Mouse (Mus musculus) hindbrain, embryonic 10.5 days (tissue): ENCODE data around the gene 4933434E20Rik. TPM values are rescaled to one million over a fixed set of nuclear protein-coding genes. Genes with fewer than 3 reads are reported as not detected.

Experiments
- DNase-seq: peaks from one replicate; pipeline ENCODE4 v3.0.0-alpha.2; 2017; ENCODE audit warnings: low spot score
- H3K27ac ChIP-seq: fragments of 300-500 bp; sonication (generic); 2 replicates; pipeline ENCODE4 v1.5.1; 2016; ENCODE audit warnings: mild to moderate bottlenecking, moderate library complexity
- H3K27me3 ChIP-seq: fragments of 300-500 bp; sonication (generic); 2 replicates; pipeline ENCODE4 v1.6.1; 2016; ENCODE audit warnings: mild to moderate bottlenecking; ENCODE audit not compliant: poor library complexity, insufficient read depth, severe bottlenecking
- H3K36me3 ChIP-seq: fragments of 300-500 bp; sonication (generic); 2 replicates; pipeline ENCODE4 v1.6.1; 2016; ENCODE audit warnings: mild to moderate bottlenecking, moderate library complexity
- H3K4me1 ChIP-seq: fragments of 300-500 bp; sonication (generic); replicated peaks from 2 replicates; pipeline ENCODE4 v1.6.1; 2016; ENCODE audit warnings: mild to moderate bottlenecking
- H3K4me3 ChIP-seq: fragments of 300-500 bp; sonication (generic); 2 replicates; pipeline ENCODE4 v1.5.1; 2016; ENCODE audit warnings: mild to moderate bottlenecking, moderate library complexity
- H3K9me3 ChIP-seq: fragments of 300-500 bp; sonication (generic); 2 replicates; pipeline ENCODE4 v1.6.1; 2016; ENCODE audit warnings: mild to moderate bottlenecking, moderate library complexity
- WGBS: fragments of 180-500 bp; shearing (Covaris S2); methylation state at CpG from one replicate; pipeline ENCODE4 v1.1.7; 2016; 5-methylcytosine and 5-hydroxymethylcytosine counted together
- polyA plus RNA-seq: library from polyadenylated mRNA; unstranded; fragments of >200 nt; fragmentation: Nextera tagmentation; extraction: Ambion mirVana; gene quantifications from 2 replicates; pipeline ENCODE4 v1.2.1, GENCODE M21; 2016

Gene 4933434E20Rik
- 219 and 222 TPM in 2 replicates for polyA plus RNA-seq

DNA sequence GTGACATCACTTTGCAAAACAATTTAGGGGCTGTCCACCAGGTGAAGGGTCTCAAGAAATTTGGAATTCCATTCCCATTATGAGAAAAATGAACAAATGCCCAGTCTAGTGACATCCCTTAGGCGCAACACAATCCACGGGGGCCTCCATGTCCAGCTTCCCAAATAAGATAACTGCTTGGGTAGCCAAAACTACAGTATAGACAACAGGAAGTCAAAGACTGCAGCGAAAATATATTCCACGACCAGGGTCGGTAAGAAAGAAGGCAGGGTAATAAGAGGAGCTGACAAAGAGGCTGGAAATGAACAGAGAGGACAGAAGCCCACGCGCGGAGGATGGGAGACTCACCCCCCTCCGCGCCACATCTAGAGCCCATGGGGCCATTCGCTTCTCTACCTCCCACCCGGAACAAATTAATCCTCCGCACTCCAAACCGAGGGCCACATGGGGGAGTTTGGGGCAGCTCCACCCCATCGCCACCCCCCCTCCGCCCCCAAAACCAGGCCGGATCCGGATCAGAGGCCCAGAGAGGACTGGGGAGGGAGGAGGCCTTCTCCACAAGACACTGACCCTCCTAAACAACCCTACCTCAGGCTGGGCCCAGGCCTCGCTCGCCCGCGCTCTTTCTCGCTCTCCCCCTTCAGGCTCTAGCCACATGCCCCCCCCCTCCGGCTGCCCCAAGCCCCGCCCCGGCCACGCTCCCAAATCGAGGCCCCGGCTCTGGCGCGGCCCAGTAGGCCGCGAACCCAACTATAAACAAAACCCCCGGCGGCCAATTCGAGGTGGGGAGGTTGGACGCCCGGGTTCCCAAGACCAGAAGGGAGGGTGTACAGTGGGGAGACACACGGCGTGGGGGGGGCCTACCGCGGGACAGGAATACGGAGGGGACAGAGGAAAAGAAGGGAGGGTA lies at the start of gene 4933434E20Rik:
4933434E20Rik (plus strand) TSS at position 196 of the 910 bp plus-strand sequence.
- peaks cover 39% of the 10 kb centered on the region for H3K36me3 ChIP-seq
- H3K27ac ChIP-seq: peak within 1 kb of the TSS; percentile 98
- no peaks in the 10 kb centered on the region for H3K9me3 ChIP-seq
- H3K27me3 ChIP-seq: no peaks in the 10 kb centered on the region
- peak within 1 kb of the TSS; percentile 95 for H3K4me3 ChIP-seq
- peak; percentile 71 for DNase-seq
- under 1% methylated on average over 43 of the region's 43 CpGs for WGBS
- peaks cover 32% of the 10 kb centered on the region for H3K4me1 ChIP-seq

DNA sequence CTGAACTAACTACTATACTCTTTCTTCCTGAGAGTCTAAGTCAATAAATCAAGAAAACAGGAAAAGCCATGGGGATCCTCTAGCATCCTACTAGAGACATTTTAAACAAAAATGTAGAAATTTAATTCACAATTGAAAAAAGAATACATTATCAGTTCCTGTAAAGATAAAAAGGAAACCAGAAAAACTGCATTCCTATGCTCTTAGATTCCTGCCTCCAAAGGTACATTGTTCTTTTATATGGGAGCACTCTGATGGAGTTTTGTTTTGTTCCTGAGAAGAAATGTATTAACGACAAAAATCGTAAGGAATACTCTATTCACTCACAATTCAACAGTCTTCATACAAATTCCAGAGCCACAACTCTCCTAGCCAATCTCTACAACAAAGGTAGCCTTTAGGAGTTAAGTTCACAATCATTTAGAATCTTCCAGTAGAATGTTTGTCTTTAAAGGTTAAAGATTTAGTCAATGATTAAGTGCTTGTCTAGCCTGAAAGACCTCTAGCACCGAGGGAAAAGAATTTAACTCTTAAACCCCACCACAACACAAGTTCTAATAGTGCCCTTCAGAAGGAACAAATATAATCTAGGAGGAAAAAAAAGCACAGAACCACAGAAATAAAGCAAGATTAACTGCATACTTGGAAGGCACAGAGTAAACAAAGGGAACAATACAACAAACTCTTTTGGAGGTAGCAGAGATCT lies 47.2 kb upstream of the 4933434E20Rik start:
- no peaks in the 10 kb centered on the region for H3K27me3 ChIP-seq
- no peak overlapping the region for H3K4me3 ChIP-seq
- no peak for DNase-seq
- H3K4me1 ChIP-seq: peaks cover 4% of the 10 kb centered on the region
- 92% methylated on average over 3 of the region's 3 CpGs for WGBS
- H3K9me3 ChIP-seq: no peaks in the 10 kb centered on the region
- peaks cover 94% of the 10 kb centered on the region for H3K36me3 ChIP-seq
- H3K27ac ChIP-seq: no peak overlapping the region

DNA sequence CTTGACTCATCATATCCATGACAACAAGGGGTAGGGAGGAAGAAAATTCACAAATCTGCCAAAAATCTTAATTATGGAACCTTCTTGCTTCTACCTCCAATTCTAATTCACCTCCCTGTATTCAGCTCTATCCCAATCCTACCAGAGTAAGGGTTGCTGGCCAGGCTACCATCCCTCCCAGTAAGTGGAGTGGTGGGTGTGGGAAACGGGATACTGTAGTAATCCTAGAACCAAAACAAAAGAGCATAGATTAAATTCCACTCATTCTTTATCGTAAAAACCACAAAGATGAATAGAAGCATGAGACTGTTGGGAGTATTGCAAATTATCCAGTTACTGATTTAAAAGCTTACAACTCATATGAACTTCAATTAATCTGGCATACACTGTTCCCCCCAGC lies 41.1 kb upstream of the 4933434E20Rik start:
- no peaks in the 10 kb centered on the region for H3K4me1 ChIP-seq
- no peak for DNase-seq
- H3K4me3 ChIP-seq: no peak overlapping the region
- no peaks in the 10 kb centered on the region for H3K9me3 ChIP-seq
- 92% methylated on average over 2 of the region's 2 CpGs for WGBS
- H3K27ac ChIP-seq: no peak overlapping the region
- H3K27me3 ChIP-seq: no peaks in the 10 kb centered on the region
- peaks cover 100% of the 10 kb centered on the region for H3K36me3 ChIP-seq

DNA sequence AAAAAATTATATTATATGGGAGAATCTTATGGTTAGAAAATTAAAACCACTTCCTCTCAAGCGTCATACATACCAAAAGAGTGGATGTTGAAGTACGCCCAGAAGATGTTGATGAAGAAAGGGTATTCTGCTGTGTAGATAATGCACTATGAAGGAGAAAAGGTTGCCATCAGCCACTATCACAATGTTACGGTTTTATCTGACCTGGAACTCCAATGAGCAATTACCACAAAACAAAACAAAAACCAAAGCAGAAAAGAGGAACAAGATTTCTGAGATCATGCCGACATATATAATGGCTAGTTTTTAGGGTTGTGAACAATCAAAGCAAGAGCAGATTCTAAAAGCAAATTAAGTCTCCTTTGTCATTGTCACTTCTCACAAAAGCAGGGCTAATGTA lies 34.8 kb upstream of the 4933434E20Rik start:
- peaks cover 100% of the 10 kb centered on the region for H3K36me3 ChIP-seq

GRCm38 (mm10) chr3:90034653-90035052 lies 16.8 kb upstream of the 4933434E20Rik start:
- H3K9me3 ChIP-seq: no peaks in the 10 kb centered on the region
- no peak overlapping the region for H3K27ac ChIP-seq
- no peaks in the 10 kb centered on the region for H3K27me3 ChIP-seq
- no peaks in the 10 kb centered on the region for H3K4me1 ChIP-seq
- peaks cover 99% of the 10 kb centered on the region for H3K36me3 ChIP-seq
- WGBS: 88% methylated on average over 2 of the region's 2 CpGs
- no peak for DNase-seq
- no peak overlapping the region for H3K4me3 ChIP-seq

More for the DNA sequence above, 34.8 kb upstream of the 4933434E20Rik start:
- WGBS: 95% methylated on average over 4 of the region's 4 CpGs
- Histone ChIP-seq H3K4me1 (no peaks in the 10 kb centered on the region), H3K27ac (no peak overlapping the region), H3K9me3 (no peaks in the 10 kb centered on the region), H3K27me3 (no peaks in the 10 kb centered on the region), H3K4me3 (no peak overlapping the region)
- DNase-seq: no peak

DNA sequence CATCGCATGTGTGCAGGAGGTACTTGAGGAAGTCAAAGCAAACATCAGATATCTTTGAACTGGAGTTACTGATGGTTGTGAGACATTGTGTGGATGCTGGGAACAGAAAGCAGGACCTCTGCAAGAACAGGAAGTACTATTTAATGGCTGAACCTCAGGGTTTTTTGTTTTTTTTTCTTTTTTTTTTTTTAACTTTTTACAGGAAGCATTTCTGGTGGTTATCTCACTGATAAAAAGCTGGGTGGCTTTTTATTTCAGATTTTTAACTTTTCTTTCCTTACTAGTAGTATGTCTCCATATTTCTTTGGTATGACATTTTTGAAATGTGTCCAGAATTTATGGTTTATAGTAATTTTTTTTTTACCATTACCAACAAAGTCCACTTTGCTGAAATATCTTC lies 15.2 kb upstream of the 4933434E20Rik start:
- Histone ChIP-seq H3K4me3 (no peak overlapping the region), H3K4me1 (no peaks in the 10 kb centered on the region), H3K36me3 (peaks cover 99% of the 10 kb centered on the region), H3K27ac (no peak overlapping the region), H3K27me3 (no peaks in the 10 kb centered on the region), H3K9me3 (no peaks in the 10 kb centered on the region)
- WGBS: 98% methylated on average over 1 of the region's 1 CpGs
- no peak for DNase-seq

DNA sequence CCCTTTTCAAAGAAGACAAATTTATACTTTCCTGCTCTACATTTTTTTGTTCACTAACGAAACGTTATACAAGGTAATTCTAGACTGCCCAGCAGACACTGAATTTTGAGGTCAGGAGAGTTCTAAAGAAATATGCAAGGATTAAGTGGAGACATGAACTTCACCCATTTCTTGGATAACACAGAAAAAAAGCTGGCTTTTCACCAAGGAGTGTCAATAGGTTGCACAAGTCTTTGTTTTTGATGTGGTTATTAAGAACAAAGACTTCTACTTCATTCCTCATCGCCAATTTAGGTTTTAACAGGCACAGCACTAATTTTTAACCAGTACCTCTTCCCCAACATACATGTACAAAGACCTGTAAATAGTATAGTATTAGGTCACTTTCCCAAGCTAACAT lies 1.7 kb upstream of the 4933434E20Rik start:
- 78% methylated on average over 3 of the region's 3 CpGs for WGBS

DNA sequence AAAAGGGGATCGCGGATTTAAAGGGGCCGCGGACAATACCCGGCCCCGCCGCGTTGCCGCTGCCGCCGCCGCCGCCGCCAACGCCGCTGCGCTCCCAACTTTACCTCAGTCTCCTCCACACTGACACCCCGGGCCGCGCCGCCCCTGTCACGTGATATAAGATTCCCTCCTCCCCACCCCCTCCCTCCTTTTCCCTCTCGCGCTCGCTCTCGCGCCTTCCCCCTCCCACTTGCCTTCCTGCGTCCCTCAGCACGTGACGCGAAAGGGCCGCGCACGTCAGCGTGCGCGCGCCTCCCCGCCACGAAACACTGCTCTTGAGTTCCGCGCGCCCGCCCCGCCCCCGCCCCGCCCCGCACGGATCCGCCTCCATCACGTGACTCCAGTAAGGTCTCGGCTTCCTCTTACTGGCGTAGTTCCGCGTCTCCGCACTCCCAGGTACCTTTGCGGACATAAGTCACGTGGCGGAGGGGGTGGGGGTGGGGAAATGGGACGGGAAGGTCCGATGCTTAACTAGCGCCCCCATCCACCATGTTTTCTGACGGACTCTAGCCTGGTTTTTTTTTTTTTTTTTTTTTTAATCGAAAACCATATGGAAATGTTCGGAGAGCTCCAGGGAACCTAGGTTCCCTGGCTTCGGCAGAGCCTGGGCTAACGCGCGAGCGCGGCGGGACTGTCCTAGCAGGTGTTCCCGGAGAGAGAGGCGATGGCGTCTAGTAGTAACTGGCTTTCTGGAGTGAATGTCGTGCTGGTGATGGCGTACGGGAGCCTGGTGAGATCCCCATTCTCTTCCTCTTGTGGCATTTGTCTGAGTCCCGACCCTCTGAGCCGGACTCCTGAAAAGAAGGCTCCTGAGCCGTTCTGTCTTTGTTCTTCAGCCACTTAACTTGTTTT lies 1.2 kb downstream of the 4933434E20Rik start, which contains the start of gene Ubap2l:
Ubap2l (minus strand) TSS at position 278 of the 891 bp plus-strand sequence.
- Histone ChIP-seq H3K36me3 (peaks cover 39% of the 10 kb centered on the region), H3K27ac (peak within 1 kb of the TSS; percentile 98), H3K9me3 (no peaks in the 10 kb centered on the region), H3K4me1 (peaks cover 32% of the 10 kb centered on the region), H3K4me3 (peak within 1 kb of the TSS; percentile 95), H3K27me3 (no peaks in the 10 kb centered on the region)
- DNase-seq: peak; percentile 99
- WGBS: under 1% methylated on average over 81 of the region's 81 CpGs

More for the DNA sequence above, 1.7 kb upstream of the 4933434E20Rik start:
- Histone ChIP-seq H3K9me3 (no peaks in the 10 kb centered on the region), H3K27ac (no peak overlapping the region), H3K4me1 (peaks cover 25% of the 10 kb centered on the region), H3K4me3 (no peak overlapping the region), H3K36me3 (peaks cover 39% of the 10 kb centered on the region), H3K27me3 (no peaks in the 10 kb centered on the region)
- no peak for DNase-seq

DNA sequence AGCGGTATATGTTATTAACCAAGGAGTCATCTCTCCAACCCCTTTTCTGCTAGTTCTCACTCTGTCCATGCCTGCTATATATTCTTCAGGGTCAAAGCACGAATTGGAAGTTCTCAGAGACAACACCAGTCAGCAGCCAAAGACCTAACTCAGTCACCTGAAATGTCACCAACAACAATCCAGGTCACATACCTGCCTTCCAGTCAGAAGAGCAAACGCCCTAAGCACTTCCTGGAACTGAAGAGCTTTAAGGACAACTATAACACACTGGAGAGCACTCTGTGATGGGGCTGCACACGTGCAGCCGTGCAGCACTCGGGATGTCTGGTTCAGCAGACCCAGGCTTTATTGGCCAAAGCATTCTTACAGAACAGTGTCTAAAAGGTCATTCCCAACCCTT lies 10.1 kb downstream of the 4933434E20Rik start:
- Histone ChIP-seq H3K27ac (no peak overlapping the region), H3K4me1 (no peaks in the 10 kb centered on the region), H3K36me3 (peaks cover 94% of the 10 kb centered on the region), H3K4me3 (no peak overlapping the region), H3K27me3 (no peaks in the 10 kb centered on the region), H3K9me3 (no peaks in the 10 kb centered on the region)
- 94% methylated on average over 6 of the region's 6 CpGs for WGBS
- DNase-seq: no peak

DNA sequence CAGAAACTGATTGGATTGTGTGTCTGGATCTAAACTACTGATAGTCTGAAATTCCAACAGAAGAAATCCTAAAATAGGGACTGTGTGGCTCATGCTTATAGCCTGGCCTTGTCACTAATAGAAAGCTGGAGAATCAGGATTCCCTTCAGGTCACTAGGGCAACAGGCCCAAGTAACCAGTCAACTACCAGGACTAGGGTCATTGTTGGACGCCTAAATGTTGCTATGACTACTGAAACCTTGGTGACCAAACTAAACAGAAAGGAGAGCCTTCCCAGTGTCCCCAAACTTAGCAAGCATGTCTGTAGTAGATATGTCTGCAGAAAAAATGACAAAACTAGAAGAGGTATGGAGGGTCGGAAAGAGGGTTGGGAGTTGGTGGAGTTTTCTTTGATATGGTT lies 11.1 kb downstream of the 4933434E20Rik start:
- Histone ChIP-seq H3K4me1 (no peaks in the 10 kb centered on the region), H3K9me3 (no peaks in the 10 kb centered on the region), H3K27ac (no peak overlapping the region), H3K4me3 (no peak overlapping the region), H3K36me3 (peaks cover 93% of the 10 kb centered on the region), H3K27me3 (no peaks in the 10 kb centered on the region)
- DNase-seq: no peak
- 65% methylated on average over 2 of the region's 2 CpGs for WGBS

DNA sequence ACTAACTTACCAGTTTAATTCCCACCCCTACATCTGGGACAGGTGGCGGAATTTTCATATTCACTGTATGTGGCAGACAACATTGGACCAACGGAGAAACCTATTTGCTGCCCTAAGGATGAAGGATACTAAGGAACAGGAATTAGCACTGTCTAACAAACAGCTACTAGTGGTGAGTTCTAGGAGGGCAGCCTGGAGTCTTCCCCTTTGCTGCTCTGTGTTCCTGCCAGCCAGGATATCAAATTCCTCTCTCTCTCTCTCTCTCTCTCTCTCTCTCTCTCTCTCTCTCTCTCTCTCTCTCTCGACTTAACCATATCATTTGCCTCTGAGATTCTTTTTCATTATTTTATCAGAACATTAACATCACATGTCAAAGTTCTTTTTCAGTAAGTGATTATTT lies 12.9 kb downstream of the 4933434E20Rik start:
- H3K27ac ChIP-seq: no peak overlapping the region
- H3K36me3 ChIP-seq: peaks cover 78% of the 10 kb centered on the region
- 88% methylated on average over 3 of the region's 3 CpGs for WGBS
- H3K27me3 ChIP-seq: no peaks in the 10 kb centered on the region
- DNase-seq: no peak
- no peak overlapping the region for H3K4me3 ChIP-seq
- H3K9me3 ChIP-seq: no peaks in the 10 kb centered on the region
- H3K4me1 ChIP-seq: no peaks in the 10 kb centered on the region

DNA sequence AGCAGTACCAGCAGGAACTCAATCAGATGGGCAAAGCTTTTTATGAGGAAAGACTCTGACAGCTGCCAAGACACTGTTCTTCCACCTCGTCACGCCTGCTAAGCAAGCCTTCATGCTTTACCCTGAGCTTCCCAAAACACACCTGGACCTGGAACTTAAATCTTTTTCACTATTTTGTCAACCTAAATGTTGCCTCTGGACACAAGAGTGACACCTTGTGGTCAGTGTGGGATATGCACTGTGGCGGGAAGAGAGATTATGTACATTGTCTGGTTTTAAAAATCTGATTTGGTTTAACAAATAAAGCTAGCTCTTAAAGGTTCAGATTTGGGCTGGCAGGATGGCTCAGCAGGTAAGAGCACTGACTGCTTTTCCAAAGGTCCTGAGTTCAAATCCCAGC lies 14.1 kb downstream of the 4933434E20Rik start:
- peak; percentile 42 for DNase-seq
- Histone ChIP-seq H3K27me3 (no peaks in the 10 kb centered on the region), H3K9me3 (no peaks in the 10 kb centered on the region), H3K4me1 (no peaks in the 10 kb centered on the region), H3K27ac (no peak overlapping the region), H3K36me3 (peaks cover 67% of the 10 kb centered on the region), H3K4me3 (no peak overlapping the region)
- 61% methylated on average over 3 of the region's 3 CpGs for WGBS
